Mouse (Mus musculus) hindbrain, embryonic 14.5 days (tissue): ENCODE data around the gene Col12a1. TPM values are rescaled to one million over a fixed set of nuclear protein-coding genes. Genes with fewer than 3 reads are reported as not detected.
"Not testable (repeated sequence)": the region's sequence is repeated elsewhere in the genome, so short reads cannot be mapped to it uniquely, and the experiment has no call there.

Source experiments
- ATAC-seq: fragments of 200-750 bp; cut with Nextera tagmentation; 2 replicates; pipeline ENCODE4 v1.8.0; 2017; ENCODE audit warnings: moderate number of reproducible peaks, mild to moderate bottlenecking, moderate TSS enrichment, moderate library complexity; ENCODE audit not compliant: low FRiP score
- DNase-seq: peaks from one replicate; pipeline ENCODE4 v3.0.0-alpha.2; 2015; ENCODE audit warnings: low spot score
- H3K27ac ChIP-seq: fragments of 300-500 bp; sonication (generic); 2 replicates; pipeline ENCODE4 v1.5.1; 2014; ENCODE audit warnings: mild to moderate bottlenecking, moderate library complexity
- H3K27me3 ChIP-seq: fragments of 300-500 bp; sonication (generic); 2 replicates; pipeline ENCODE4 v1.6.1; 2014; ENCODE audit warnings: mild to moderate bottlenecking, low read length, mixed read lengths; ENCODE audit not compliant: control insufficient read depth, insufficient read depth
- H3K36me3 ChIP-seq: fragments of 300-500 bp; sonication (generic); replicated peaks from 2 replicates; pipeline ENCODE4 v1.6.1; 2014; ENCODE audit not compliant: control insufficient read depth, insufficient read depth
- H3K4me1 ChIP-seq: fragments of 300-500 bp; sonication (generic); replicated peaks from 2 replicates; pipeline ENCODE4 v1.6.1; 2014; ENCODE audit warnings: antibody characterized with exemption, low read length, mixed read lengths; ENCODE audit not compliant: control insufficient read depth, insufficient read depth
- H3K4me2 ChIP-seq: fragments of 300-500 bp; sonication (generic); replicated peaks from 2 replicates; pipeline ENCODE4 v1.6.1; 2014; ENCODE audit warnings: mild to moderate bottlenecking, moderate library complexity
- H3K4me3 ChIP-seq: fragments of 300-500 bp; sonication (generic); replicated peaks from 2 replicates; pipeline ENCODE4 v1.5.1; 2014; ENCODE audit warnings: mild to moderate bottlenecking, low read length
- H3K9ac ChIP-seq: fragments of 300-500 bp; sonication (generic); 2 replicates; pipeline ENCODE4 v1.6.1; 2014
- H3K9me3 ChIP-seq: fragments of 300-500 bp; sonication (generic); 2 replicates; pipeline ENCODE4 v1.6.1; 2016; ENCODE audit warnings: low read length; ENCODE audit not compliant: control insufficient read depth
- WGBS: fragments of 180-500 bp; shearing (Covaris S2); extraction: QIAGEN DNeasy Blood & Tissue Kit; methylation state at CpG from one replicate; pipeline ENCODE4 v1.1.7; 2014; 5-methylcytosine and 5-hydroxymethylcytosine counted together
- polyA plus RNA-seq: library from polyadenylated mRNA; unstranded; fragments of >200 nt; fragmentation: Nextera tagmentation; extraction: Ambion mirVana; gene quantifications from 2 replicates; pipeline ENCODE4 v1.2.1, GENCODE M21; 2014

Col12a1 gene
- polyA plus RNA-seq, 1 experiment from 2014 or later = 9.8 TPM

GRCm38 (mm10) chr9:79716496-79716895 is 2.1 kb downstream of the Col12a1 start:
- peaks cover 40% of the 10 kb centered on the region for H3K27me3 ChIP-seq
- no peak for DNase-seq
- peaks cover 19% of the 10 kb centered on the region; the same call in 1 of the 2 replicates for H3K4me1 ChIP-seq
- H3K36me3 ChIP-seq = no peaks in the 10 kb centered on the region
- 0 out of 2 replicates have a peak overlapping the region, but pooled peaks have one; percentile 43 for H3K9ac ChIP-seq
- no peak overlapping the region for H3K27ac ChIP-seq
- H3K4me3 ChIP-seq = peak overlapping the region; percentile 53
- H3K4me2 ChIP-seq = peak overlapping the region; percentile 94
- no peaks in the 10 kb centered on the region for H3K9me3 ChIP-seq
- no peak for ATAC-seq
- WGBS = 46% methylated on average over 5 of the region's 5 CpGs

- H3K27me3 ChIP-seq = peaks cover 25% of the 10 kb centered on the region
These were observed 4.1 kb downstream of the Col12a1 start for GRCm38 (mm10) chr9:79714471-79715045.

GRCm38 (mm10) chr9:79689771-79690535 is 28.7 kb downstream of the Col12a1 start:
- Histone ChIP-seq H3K4me3 (no peak overlapping the region), H3K9me3 (no peaks in the 10 kb centered on the region), H3K4me2 (0 out of 2 replicates have a peak overlapping the region, but pooled peaks have one; percentile 7), H3K36me3 (no peaks in the 10 kb centered on the region), H3K9ac (no peak overlapping the region), H3K4me1 (peaks cover 15% of the 10 kb centered on the region), H3K27me3 (no peaks in the 10 kb centered on the region), H3K27ac (peak overlapping the region; percentile 16; the same call in 1 of the 2 replicates)
- DNase-seq (peak; percentile 69), ATAC-seq (peak; percentile 87)
- 31% methylated on average over 11 of the region's 11 CpGs for WGBS

More at GRCm38 (mm10) chr9:79714471-79715045, 4.1 kb downstream of the Col12a1 start:
- H3K27ac ChIP-seq = no peak overlapping the region
- peaks cover 15% of the 10 kb centered on the region; the same call in 1 of the 2 replicates for H3K4me1 ChIP-seq
- DNase-seq = peak; percentile 66
- H3K36me3 ChIP-seq = no peaks in the 10 kb centered on the region
- peak overlapping the region; percentile 10 for H3K4me3 ChIP-seq
- peak overlapping the region; percentile 47 for H3K4me2 ChIP-seq
- no peaks in the 10 kb centered on the region for H3K9me3 ChIP-seq
- peak overlapping the region; percentile 22; the same call in 1 of the 2 replicates for H3K9ac ChIP-seq
- ATAC-seq = peak; percentile 38; the same call in 1 of the 2 replicates
- WGBS = 6% methylated on average over 16 of the region's 16 CpGs

GRCm38 (mm10) chr9:79689342-79689741 is 29.3 kb downstream of the Col12a1 start:
- peaks cover 15% of the 10 kb centered on the region for H3K4me1 ChIP-seq
- no peak overlapping the region for H3K27ac ChIP-seq
- no peaks in the 10 kb centered on the region for H3K36me3 ChIP-seq
- H3K4me3 ChIP-seq = no peak overlapping the region
- H3K9ac ChIP-seq = no peak overlapping the region
- WGBS = 54% methylated on average over 7 of the region's 7 CpGs
- H3K4me2 ChIP-seq = no peak overlapping the region
- no peaks in the 10 kb centered on the region for H3K27me3 ChIP-seq
- DNase-seq (no peak), ATAC-seq (no peak)
- no peaks in the 10 kb centered on the region for H3K9me3 ChIP-seq

GRCm38 (mm10) chr9:79687227-79687626 is 31.4 kb downstream of the Col12a1 start:
- 84% methylated on average over 3 of the region's 3 CpGs for WGBS
- H3K4me2 ChIP-seq = no peak overlapping the region
- H3K9me3 ChIP-seq = no peaks in the 10 kb centered on the region
- no peak overlapping the region for H3K4me3 ChIP-seq
- no peaks in the 10 kb centered on the region for H3K36me3 ChIP-seq
- no peak overlapping the region for H3K9ac ChIP-seq
- no peak for DNase-seq
- no peak overlapping the region for H3K27ac ChIP-seq
- H3K4me1 ChIP-seq = peaks cover 15% of the 10 kb centered on the region
- H3K27me3 ChIP-seq = no peaks in the 10 kb centered on the region
- no peak for ATAC-seq

GRCm38 (mm10) chr9:79686049-79686448 is 32.6 kb downstream of the Col12a1 start:
- Histone ChIP-seq H3K36me3 (no peaks in the 10 kb centered on the region), H3K27me3 (no peaks in the 10 kb centered on the region), H3K9ac (no peak overlapping the region), H3K27ac (no peak overlapping the region), H3K4me2 (no peak overlapping the region), H3K9me3 (no peaks in the 10 kb centered on the region), H3K4me3 (no peak overlapping the region), H3K4me1 (peaks cover 15% of the 10 kb centered on the region)
- WGBS = 12% methylated on average over 1 of the region's 1 CpGs
- no peak for DNase-seq
- ATAC-seq = no peak

- no peak for DNase-seq
- no peak overlapping the region for H3K9ac ChIP-seq
- no peaks in the 10 kb centered on the region for H3K36me3 ChIP-seq
- H3K4me3 ChIP-seq = no peak overlapping the region
- ATAC-seq = no peak
- no peak overlapping the region for H3K4me2 ChIP-seq
- H3K4me1 ChIP-seq = no peaks in the 10 kb centered on the region
- no peaks in the 10 kb centered on the region for H3K27me3 ChIP-seq
- H3K9me3 ChIP-seq = no peaks in the 10 kb centered on the region
- H3K27ac ChIP-seq = no peak overlapping the region
- 80% methylated on average over 4 of the region's 4 CpGs for WGBS
These were observed 38.0 kb downstream of the Col12a1 start for GRCm38 (mm10) chr9:79680453-79681240.

GRCm38 (mm10) chr9:79668806-79669205 is 49.8 kb downstream of the Col12a1 start:
- not testable (repeated sequence) for ATAC-seq, H3K36me3 ChIP-seq, H3K27me3 ChIP-seq, H3K27ac ChIP-seq, DNase-seq, H3K9me3 ChIP-seq, H3K4me3 ChIP-seq, H3K9ac ChIP-seq, H3K4me1 ChIP-seq, H3K4me2 ChIP-seq
- WGBS = 94% methylated on average over 1 of the region's 1 CpGs
